Mouse (Mus musculus): Measurements from ENCODE around the gene Lrrc17. TPM values are rescaled to one million over a fixed set of nuclear protein-coding genes. Genes with fewer than 3 reads are reported as not detected.
A peak's percentile ranks its signal among the peaks of the same experiment; 100 is the strongest.

Gene Lrrc17
- polyA plus RNA-seq (2016; fragmentation: Nextera tagmentation; extraction: Ambion mirVana): 8.7 and 19.3 TPM in 2 replicates

- peak; percentile 73 for DNase-seq (ENCODE audit: low spot score)
- H3K9me3 ChIP-seq (replicated peaks): no peaks in the 10 kb centered on the region
- 31% methylated on average over 17 of the region's 17 CpGs for WGBS
- no peaks in the 10 kb centered on the region for H3K36me3 ChIP-seq
- H3K4me3 ChIP-seq: peak within 1 kb of the TSS; percentile 50
- peaks cover 40% of the 10 kb centered on the region for H3K4me1 ChIP-seq
- H3K27ac ChIP-seq: peak within 1 kb of the TSS; percentile 88
- no peaks in the 10 kb centered on the region for H3K27me3 ChIP-seq (ENCODE audit: low read depth, poor library complexity, severe bottlenecking)
Measured at GRCm38 (mm10) chr5:21543409-21544201, at the start of gene Lrrc17. Gene Lrrc17 (plus strand): TSS chr5:21543559.

DNA sequence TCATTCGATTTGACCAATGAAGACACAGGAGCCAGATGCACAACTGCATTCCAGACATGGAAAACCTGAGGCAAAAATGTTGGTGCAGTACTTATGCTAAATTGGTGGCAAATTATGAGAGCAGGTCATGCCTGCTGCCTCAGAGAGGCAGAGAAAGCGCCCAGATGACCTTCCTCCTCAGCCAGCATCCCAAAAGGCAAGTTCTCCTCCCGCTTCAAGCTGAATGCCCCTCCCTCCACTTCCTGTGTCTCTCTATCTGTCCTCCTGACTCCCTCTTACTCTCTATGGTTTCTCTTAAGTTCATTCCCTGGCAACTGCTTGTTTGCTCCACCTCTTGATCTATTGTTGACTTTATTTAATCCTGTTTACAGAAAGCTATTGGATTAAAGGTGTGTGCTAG lies 48.6 kb upstream of the Lrrc17 start:
- Histone ChIP-seq H3K27ac (no peak overlapping the region), H3K4me3 (no peak overlapping the region), H3K36me3 (no peaks in the 10 kb centered on the region), H3K4me1 (peaks cover 22% of the 10 kb centered on the region), H3K9me3 (replicated peaks) (no peaks in the 10 kb centered on the region), H3K27me3 (ENCODE audit: low read depth, poor library complexity, severe bottlenecking) (no peaks in the 10 kb centered on the region)
- 55% methylated on average over 3 of the region's 3 CpGs for WGBS
- no peak for DNase-seq (ENCODE audit: low spot score)

- 46% methylated on average over 6 of the region's 6 CpGs for WGBS
- Histone ChIP-seq H3K27ac (peak overlapping the region; percentile 62), H3K36me3 (no peaks in the 10 kb centered on the region), H3K9me3 (replicated peaks) (no peaks in the 10 kb centered on the region), H3K4me1 (peaks cover 20% of the 10 kb centered on the region), H3K4me3 (no peak overlapping the region), H3K27me3 (ENCODE audit: low read depth, poor library complexity, severe bottlenecking) (no peaks in the 10 kb centered on the region)
- peak; percentile 48 for DNase-seq (ENCODE audit: low spot score)
Measured at GRCm38 (mm10) chr5:21496321-21496720, 47.0 kb upstream of the Lrrc17 start.

DNA sequence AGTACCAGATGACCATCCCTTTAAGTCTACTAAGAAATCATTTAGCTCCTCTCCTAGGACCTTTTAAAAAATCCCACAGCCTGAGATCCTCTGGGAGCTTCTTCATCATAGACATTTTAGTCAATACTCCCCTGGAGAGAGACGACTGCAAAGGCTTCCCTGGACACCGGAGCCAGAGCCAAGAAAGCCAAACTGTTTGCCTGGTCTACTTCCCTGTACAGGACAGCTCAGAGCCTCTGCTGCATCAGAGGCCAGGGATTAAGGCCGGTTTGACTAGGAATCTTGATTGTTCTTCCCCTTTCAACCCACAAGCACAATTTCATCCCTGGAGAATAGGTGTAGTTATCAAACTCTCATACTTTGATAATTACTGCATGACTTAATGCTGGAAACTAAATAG lies 46.5 kb upstream of the Lrrc17 start:
- H3K27me3 ChIP-seq (ENCODE audit: low read depth, poor library complexity, severe bottlenecking): no peaks in the 10 kb centered on the region
- peaks cover 25% of the 10 kb centered on the region for H3K4me1 ChIP-seq
- WGBS: 56% methylated on average over 3 of the region's 3 CpGs
- H3K9me3 ChIP-seq (replicated peaks): no peaks in the 10 kb centered on the region
- H3K4me3 ChIP-seq: no peak overlapping the region
- DNase-seq (ENCODE audit: low spot score): no peak
- peak overlapping the region; percentile 62; the same call in 1 of the 2 replicates for H3K27ac ChIP-seq
- no peaks in the 10 kb centered on the region for H3K36me3 ChIP-seq

GRCm38 (mm10) chr5:21498490-21498889 lies 44.9 kb upstream of the Lrrc17 start:
- no peaks in the 10 kb centered on the region for H3K27me3 ChIP-seq (ENCODE audit: low read depth, poor library complexity, severe bottlenecking)
- no peak overlapping the region for H3K4me3 ChIP-seq
- DNase-seq (ENCODE audit: low spot score): no peak
- H3K27ac ChIP-seq: no peak overlapping the region
- H3K36me3 ChIP-seq: no peaks in the 10 kb centered on the region
- H3K4me1 ChIP-seq: peaks cover 25% of the 10 kb centered on the region
- 87% methylated on average over 2 of the region's 2 CpGs for WGBS
- H3K9me3 ChIP-seq (replicated peaks): no peaks in the 10 kb centered on the region

- no peak overlapping the region for H3K4me3 ChIP-seq
- H3K36me3 ChIP-seq: no peaks in the 10 kb centered on the region
- H3K4me1 ChIP-seq: peaks cover 25% of the 10 kb centered on the region
- DNase-seq (ENCODE audit: low spot score): no peak
- H3K27ac ChIP-seq: no peak overlapping the region
- H3K9me3 ChIP-seq (replicated peaks): no peaks in the 10 kb centered on the region
- 84% methylated on average over 11 of the region's 11 CpGs for WGBS
- no peaks in the 10 kb centered on the region for H3K27me3 ChIP-seq (ENCODE audit: low read depth, poor library complexity, severe bottlenecking)
Measured at GRCm38 (mm10) chr5:21498925-21499324, 44.4 kb upstream of the Lrrc17 start.

GRCm38 (mm10) chr5:21500133-21500532 lies 43.2 kb upstream of the Lrrc17 start:
- Histone ChIP-seq H3K4me1 (peaks cover 22% of the 10 kb centered on the region), H3K4me3 (no peak overlapping the region), H3K9me3 (replicated peaks) (no peaks in the 10 kb centered on the region), H3K27ac (0 out of 2 replicates have a peak overlapping the region, but pooled peaks have one; percentile 26), H3K36me3 (no peaks in the 10 kb centered on the region), H3K27me3 (ENCODE audit: low read depth, poor library complexity, severe bottlenecking) (no peaks in the 10 kb centered on the region)
- WGBS: 92% methylated on average over 10 of the region's 10 CpGs
- DNase-seq (ENCODE audit: low spot score): no peak

- no peak overlapping the region for H3K4me3 ChIP-seq
- WGBS: 90% methylated on average over 2 of the region's 2 CpGs
- no peaks in the 10 kb centered on the region for H3K27me3 ChIP-seq (ENCODE audit: low read depth, poor library complexity, severe bottlenecking)
- peaks cover 20% of the 10 kb centered on the region for H3K4me1 ChIP-seq
- no peaks in the 10 kb centered on the region for H3K36me3 ChIP-seq
- no peak for DNase-seq (ENCODE audit: low spot score)
- H3K9me3 ChIP-seq (replicated peaks): no peaks in the 10 kb centered on the region
- no peak overlapping the region for H3K27ac ChIP-seq
Measured at GRCm38 (mm10) chr5:21500941-21501340, 42.4 kb upstream of the Lrrc17 start.

DNA sequence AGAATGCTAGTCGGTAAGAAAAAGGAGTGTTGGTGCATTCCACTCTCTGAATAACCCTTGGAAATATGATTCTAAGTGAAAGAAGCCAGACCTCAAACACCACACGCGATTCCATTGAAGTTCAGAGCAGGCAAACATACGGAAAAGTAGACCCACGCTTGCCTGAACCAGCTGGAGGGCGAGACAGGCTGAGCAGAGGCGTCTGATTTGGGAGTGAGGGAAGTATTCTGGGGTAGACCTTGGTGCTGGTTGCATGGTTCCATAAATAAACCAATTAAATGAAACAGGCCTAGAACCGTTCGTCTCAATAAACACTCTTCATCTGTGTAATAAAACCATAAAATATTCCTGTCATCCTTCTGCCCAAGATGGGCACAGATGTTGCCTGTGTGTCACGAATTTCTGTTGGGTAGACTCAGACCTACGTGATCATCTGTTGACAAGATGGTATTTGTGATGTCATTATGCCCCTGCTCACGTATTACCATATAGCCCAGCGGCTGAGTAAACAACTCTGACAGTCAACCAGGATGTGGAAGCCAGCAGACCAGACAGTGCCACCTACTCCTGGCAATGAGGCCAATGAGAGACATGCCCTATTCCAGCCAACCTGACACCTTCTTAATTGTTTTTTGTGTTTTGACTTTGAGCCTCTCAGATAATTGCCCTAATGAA lies 40.3 kb upstream of the Lrrc17 start:
- no peaks in the 10 kb centered on the region for H3K9me3 ChIP-seq (replicated peaks)
- no peaks in the 10 kb centered on the region for H3K27me3 ChIP-seq (ENCODE audit: low read depth, poor library complexity, severe bottlenecking)
- no peak for DNase-seq (ENCODE audit: low spot score)
- no peak overlapping the region for H3K4me3 ChIP-seq
- H3K27ac ChIP-seq: no peak overlapping the region
- H3K4me1 ChIP-seq: peaks cover 13% of the 10 kb centered on the region
- no peaks in the 10 kb centered on the region for H3K36me3 ChIP-seq
- 72% methylated on average over 13 of the region's 13 CpGs for WGBS

DNA sequence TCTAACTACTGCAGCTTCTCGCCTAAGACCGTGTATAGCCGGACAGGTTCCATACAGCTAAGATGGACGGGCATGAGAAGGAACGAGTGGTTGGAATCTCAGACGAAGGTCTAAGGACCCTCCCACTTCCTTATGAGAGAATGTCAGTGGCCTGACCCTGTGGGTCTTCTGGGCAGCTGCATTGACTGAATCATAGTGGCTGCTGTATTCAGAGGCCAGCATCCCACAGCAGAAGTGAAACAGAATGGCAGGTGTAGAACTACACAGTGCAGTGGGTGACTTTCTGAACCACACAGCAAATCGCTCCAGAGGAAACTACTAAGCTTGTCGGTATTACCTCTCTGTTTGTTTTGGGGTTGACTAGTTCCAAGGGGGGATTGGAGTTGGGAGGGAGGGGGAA lies 38.2 kb upstream of the Lrrc17 start:
- no peak for DNase-seq (ENCODE audit: low spot score)
- no peaks in the 10 kb centered on the region for H3K9me3 ChIP-seq (replicated peaks)
- peaks cover 13% of the 10 kb centered on the region for H3K4me1 ChIP-seq
- H3K4me3 ChIP-seq: no peak overlapping the region
- H3K36me3 ChIP-seq: no peaks in the 10 kb centered on the region
- H3K27me3 ChIP-seq (ENCODE audit: low read depth, poor library complexity, severe bottlenecking): no peaks in the 10 kb centered on the region
- 85% methylated on average over 8 of the region's 8 CpGs for WGBS
- no peak overlapping the region for H3K27ac ChIP-seq

GRCm38 (mm10) chr5:21506887-21507286 lies 36.5 kb upstream of the Lrrc17 start:
- Histone ChIP-seq H3K4me3 (no peak overlapping the region), H3K9me3 (replicated peaks) (no peaks in the 10 kb centered on the region), H3K27ac (no peak overlapping the region), H3K27me3 (ENCODE audit: low read depth, poor library complexity, severe bottlenecking) (no peaks in the 10 kb centered on the region), H3K4me1 (peaks cover 4% of the 10 kb centered on the region; the same call in 1 of the 2 replicates), H3K36me3 (no peaks in the 10 kb centered on the region)
- 28% methylated on average over 1 of the region's 1 CpGs for WGBS
- no peak for DNase-seq (ENCODE audit: low spot score)

DNA sequence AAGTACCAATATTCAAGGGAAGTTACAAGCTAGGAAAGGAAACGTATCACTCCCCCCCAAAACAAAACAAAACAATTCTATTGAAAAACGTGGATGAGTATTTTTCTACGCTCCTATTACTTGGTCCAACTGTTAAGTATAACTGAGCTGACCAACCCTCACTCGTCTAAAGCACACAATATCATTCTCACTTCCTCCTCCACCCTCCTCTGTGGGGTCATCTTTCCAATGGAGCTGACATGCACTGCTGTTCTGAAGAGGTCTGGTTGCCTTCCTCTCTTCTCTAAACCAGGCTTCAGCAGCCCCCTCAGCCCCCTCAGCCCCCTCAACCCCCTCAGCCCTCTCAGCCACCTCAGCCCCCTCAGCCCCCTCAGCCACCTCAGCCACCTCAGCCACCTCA lies 33.6 kb upstream of the Lrrc17 start:
- Histone ChIP-seq H3K4me1 (peaks cover 7% of the 10 kb centered on the region), H3K27ac (no peak overlapping the region), H3K4me3 (no peak overlapping the region), H3K27me3 (ENCODE audit: low read depth, poor library complexity, severe bottlenecking) (no peaks in the 10 kb centered on the region), H3K9me3 (replicated peaks) (no peaks in the 10 kb centered on the region), H3K36me3 (no peaks in the 10 kb centered on the region)
- WGBS: 83% methylated on average over 4 of the region's 4 CpGs
- no peak for DNase-seq (ENCODE audit: low spot score)

- Histone ChIP-seq H3K27ac (no peak overlapping the region), H3K36me3 (no peaks in the 10 kb centered on the region), H3K9me3 (replicated peaks) (no peaks in the 10 kb centered on the region), H3K4me1 (peaks cover 3% of the 10 kb centered on the region; the same call in 1 of the 2 replicates), H3K27me3 (ENCODE audit: low read depth, poor library complexity, severe bottlenecking) (no peaks in the 10 kb centered on the region), H3K4me3 (no peak overlapping the region)
- 83% methylated on average over 10 of the region's 10 CpGs for WGBS
- DNase-seq (ENCODE audit: low spot score): no peak
Measured at GRCm38 (mm10) chr5:21513363-21513762, 30.0 kb upstream of the Lrrc17 start.
